Mouse (Mus musculus) intestine, embryonic 14.5 days (tissue): ENCODE measurements at regions not wholly inside any gene's neighbourhood (a gene's known extent, or its start where the extent isn't known, plus 50 kb on each side); places are given as distances from the start of the nearest gene placed in this dataset.

Experiments
- ATAC-seq: fragments of 200-750 bp; cut with Nextera tagmentation; replicated peaks from 2 replicates; pipeline ENCODE4 v1.8.0; 2017; ENCODE audit warnings: low read depth, moderate number of reproducible peaks, moderate TSS enrichment, moderate library complexity; ENCODE audit not compliant: low FRiP score, low TSS enrichment
- DNase-seq: peaks from one replicate; pipeline ENCODE4 v3.0.0-alpha.2; 2018; ENCODE audit warnings: low spot score
- H3K27ac ChIP-seq: fragments of 300-500 bp; sonication (generic); 2 replicates; pipeline ENCODE4 v1.5.1; 2014; ENCODE audit warnings: low read depth, mild to moderate bottlenecking, control low read depth
- H3K27me3 ChIP-seq: fragments of 300-500 bp; sonication (generic); replicated peaks from 2 replicates; pipeline ENCODE4 v1.6.1; 2014; ENCODE audit warnings: low read length, control low read depth; ENCODE audit not compliant: control insufficient read depth, insufficient read depth
- H3K36me3 ChIP-seq: fragments of 300-500 bp; sonication (generic); 2 replicates; pipeline ENCODE4 v1.6.1; 2014; ENCODE audit warnings: low read length, control low read depth; ENCODE audit not compliant: control insufficient read depth, insufficient read depth
- H3K4me1 ChIP-seq: fragments of 300-500 bp; sonication (generic); replicated peaks from 2 replicates; pipeline ENCODE4 v1.6.1; 2014; ENCODE audit warnings: low read length, control low read depth, mixed read lengths; ENCODE audit not compliant: control insufficient read depth, insufficient read depth
- H3K4me2 ChIP-seq: fragments of 300-500 bp; sonication (generic); 2 replicates; pipeline ENCODE4 v1.6.1; 2014; ENCODE audit warnings: low read length
- H3K4me3 ChIP-seq: fragments of 300-500 bp; sonication (generic); 2 replicates; pipeline ENCODE4 v1.5.1; 2014; ENCODE audit warnings: low read depth, low read length, control low read depth, mixed read lengths
- H3K9ac ChIP-seq: fragments of 300-500 bp; sonication (generic); 2 replicates; pipeline ENCODE4 v1.6.1; 2014; ENCODE audit warnings: mild to moderate bottlenecking, low read length
- H3K9me3 ChIP-seq: fragments of 300-500 bp; sonication (generic); 2 replicates; pipeline ENCODE4 v1.6.1; 2016; ENCODE audit warnings: low read length, control low read depth; ENCODE audit not compliant: control insufficient read depth
- WGBS: fragments of 180-500 bp; shearing (Covaris S2); extraction: QIAGEN DNeasy Blood & Tissue Kit; methylation state at CpG from one replicate; pipeline ENCODE4 v1.1.7; 2014; 5-methylcytosine and 5-hydroxymethylcytosine counted together

GRCm38 (mm10) chr11:90855731-90856130, 167.6 kb upstream of the Tom1l1 start:
- H3K4me3 ChIP-seq = no peak overlapping the region
- DNase-seq = no peak
- no peaks in the 10 kb centered on the region for H3K27me3 ChIP-seq
- WGBS = 100% methylated on average over 1 of the region's 1 CpGs
- no peak overlapping the region for H3K4me2 ChIP-seq
- H3K9me3 ChIP-seq = no peaks in the 10 kb centered on the region
- H3K36me3 ChIP-seq = no peaks in the 10 kb centered on the region
- H3K9ac ChIP-seq = no peak overlapping the region
- no peak for ATAC-seq
- H3K4me1 ChIP-seq = no peaks in the 10 kb centered on the region
- no peak overlapping the region for H3K27ac ChIP-seq

GRCm38 (mm10) chr11:90855324-90855723, 167.2 kb upstream of the Tom1l1 start:
- no peaks in the 10 kb centered on the region for H3K4me1 ChIP-seq
- no peaks in the 10 kb centered on the region for H3K27me3 ChIP-seq
- 76% methylated on average over 3 of the region's 3 CpGs for WGBS
- DNase-seq (no peak), ATAC-seq (no peak)
- no peak overlapping the region for H3K4me2 ChIP-seq
- H3K4me3 ChIP-seq = no peak overlapping the region
- H3K9ac ChIP-seq = no peak overlapping the region
- H3K9me3 ChIP-seq = no peaks in the 10 kb centered on the region
- no peak overlapping the region for H3K27ac ChIP-seq
- no peaks in the 10 kb centered on the region for H3K36me3 ChIP-seq

GRCm38 (mm10) chr11:90851221-90851620, 163.1 kb upstream of the Tom1l1 start:
- no peaks in the 10 kb centered on the region for H3K4me1 ChIP-seq
- ATAC-seq = no peak
- no peak overlapping the region for H3K27ac ChIP-seq
- no peak overlapping the region for H3K4me3 ChIP-seq
- H3K27me3 ChIP-seq = no peaks in the 10 kb centered on the region
- no peak for DNase-seq
- no peaks in the 10 kb centered on the region for H3K36me3 ChIP-seq
- no peak overlapping the region for H3K4me2 ChIP-seq
- no peak overlapping the region for H3K9ac ChIP-seq
- H3K9me3 ChIP-seq = no peaks in the 10 kb centered on the region

GRCm38 (mm10) chr11:90844925-90845319, 156.8 kb upstream of the Tom1l1 start:
- DNase-seq = no peak
- Histone ChIP-seq H3K4me3 (no peak overlapping the region), H3K4me1 (no peaks in the 10 kb centered on the region), H3K36me3 (no peaks in the 10 kb centered on the region), H3K9me3 (no peaks in the 10 kb centered on the region), H3K27me3 (no peaks in the 10 kb centered on the region), H3K9ac (no peak overlapping the region), H3K4me2 (no peak overlapping the region), H3K27ac (no peak overlapping the region)
- no peak for ATAC-seq
- WGBS = 74% methylated on average over 6 of the region's 6 CpGs

GRCm38 (mm10) chr11:90844266-90844924, 156.2 kb upstream of the Tom1l1 start:
- Histone ChIP-seq H3K9me3 (no peaks in the 10 kb centered on the region), H3K27ac (no peak overlapping the region), H3K36me3 (no peaks in the 10 kb centered on the region), H3K9ac (no peak overlapping the region), H3K4me3 (no peak overlapping the region), H3K4me2 (no peak overlapping the region), H3K4me1 (no peaks in the 10 kb centered on the region), H3K27me3 (no peaks in the 10 kb centered on the region)
- no peak for ATAC-seq
- 66% methylated on average over 15 of the region's 15 CpGs for whole genome bisulfite sequencing
- no peak for DNase-seq

GRCm38 (mm10) chr11:90838161-90838560, 150.0 kb upstream of the Tom1l1 start:
- 72% methylated on average over 1 of the region's 1 CpGs for WGBS
- Histone ChIP-seq H3K36me3 (no peaks in the 10 kb centered on the region), H3K4me3 (no peak overlapping the region), H3K9ac (no peak overlapping the region), H3K27me3 (no peaks in the 10 kb centered on the region), H3K4me1 (no peaks in the 10 kb centered on the region), H3K27ac (no peak overlapping the region), H3K4me2 (no peak overlapping the region), H3K9me3 (no peaks in the 10 kb centered on the region)
- DNase-seq (no peak), ATAC-seq (no peak)

- no peak overlapping the region for H3K9ac ChIP-seq
- H3K27ac ChIP-seq = no peak overlapping the region
- no peaks in the 10 kb centered on the region for H3K9me3 ChIP-seq
- H3K4me2 ChIP-seq = no peak overlapping the region
- WGBS = 58% methylated on average over 5 of the region's 5 CpGs
- H3K27me3 ChIP-seq = no peaks in the 10 kb centered on the region
- DNase-seq = no peak
- no peaks in the 10 kb centered on the region for H3K4me1 ChIP-seq
- ATAC-seq = no peak
- no peak overlapping the region for H3K4me3 ChIP-seq
- no peaks in the 10 kb centered on the region for H3K36me3 ChIP-seq
Measured at GRCm38 (mm10) chr11:90824761-90825160, 136.6 kb upstream of the Tom1l1 start.

GRCm38 (mm10) chr11:90816727-90817126, 128.6 kb upstream of the Tom1l1 start:
- no peak overlapping the region for H3K4me3 ChIP-seq
- H3K4me2 ChIP-seq = no peak overlapping the region
- 71% methylated on average over 2 of the region's 2 CpGs for WGBS
- no peak overlapping the region for H3K9ac ChIP-seq
- H3K4me1 ChIP-seq = no peaks in the 10 kb centered on the region
- no peak overlapping the region for H3K27ac ChIP-seq
- no peaks in the 10 kb centered on the region for H3K9me3 ChIP-seq
- H3K36me3 ChIP-seq = no peaks in the 10 kb centered on the region
- DNase-seq = no peak
- H3K27me3 ChIP-seq = no peaks in the 10 kb centered on the region
- no peak for ATAC-seq

GRCm38 (mm10) chr11:90814471-90814870, 126.3 kb upstream of the Tom1l1 start:
- no peaks in the 10 kb centered on the region for H3K27me3 ChIP-seq
- 64% methylated on average over 5 of the region's 5 CpGs for WGBS
- no peak overlapping the region for H3K4me2 ChIP-seq
- H3K9ac ChIP-seq = no peak overlapping the region
- no peaks in the 10 kb centered on the region for H3K9me3 ChIP-seq
- no peaks in the 10 kb centered on the region for H3K36me3 ChIP-seq
- no peak overlapping the region for H3K4me3 ChIP-seq
- no peaks in the 10 kb centered on the region for H3K4me1 ChIP-seq
- H3K27ac ChIP-seq = no peak overlapping the region
- DNase-seq = no peak
- ATAC-seq = no peak
